Mouse (Mus musculus): ENCODE data around the gene Cars. TPM values are rescaled to one million over a fixed set of nuclear protein-coding genes. Genes with fewer than 3 reads are reported as not detected.
"Not testable (repeated sequence)": the region's sequence is repeated elsewhere in the genome, so short reads cannot be mapped to it uniquely, and the experiment has no call there.

Cars gene
- polyA plus RNA-seq, 1 experiment from 2014 or later = 72.4 TPM

GRCm38 (mm10) chr7:143544368-143544767, 55.5 kb downstream of the Cars start:
- H3K4me2 ChIP-seq = no peak overlapping the region
- H3K9me3 ChIP-seq (replicated peaks) = no peaks in the 10 kb centered on the region
- H3K4me1 ChIP-seq = peaks cover 54% of the 10 kb centered on the region
- peaks cover 16% of the 10 kb centered on the region for H3K36me3 ChIP-seq
- H3K27ac ChIP-seq (replicated peaks) = no peak overlapping the region
- no peak for ATAC-seq (ENCODE audit: low FRiP score)
- no peak overlapping the region for H3K4me3 ChIP-seq (replicated peaks)
- no peak overlapping the region for H3K9ac ChIP-seq (replicated peaks)
- no peaks in the 10 kb centered on the region for H3K27me3 ChIP-seq (replicated peaks)
- WGBS = 93% methylated on average over 2 of the region's 2 CpGs

DNA sequence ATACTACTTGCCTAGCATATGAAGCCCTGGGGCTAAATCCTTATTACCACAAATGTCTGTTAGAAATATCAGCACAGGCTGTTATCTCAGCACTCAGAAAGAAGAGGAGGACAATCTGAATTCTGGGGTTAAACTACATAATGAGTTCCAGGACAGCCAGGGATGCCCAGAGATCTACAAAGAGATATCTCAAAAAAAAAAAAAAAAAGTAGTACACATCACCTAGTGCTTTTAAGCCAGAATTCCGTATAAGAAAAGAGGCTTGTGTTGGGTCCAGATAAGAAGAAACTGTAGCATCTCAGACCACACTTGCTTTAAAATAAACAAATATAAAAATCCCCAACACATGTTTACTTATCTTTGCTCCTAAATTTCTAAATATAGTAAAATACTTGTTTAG, 61.2 kb downstream of the Cars start:
- Histone ChIP-seq H3K4me3 (replicated peaks) (no peak overlapping the region), H3K36me3 (peaks cover 62% of the 10 kb centered on the region), H3K27me3 (replicated peaks) (no peaks in the 10 kb centered on the region), H3K9ac (replicated peaks) (no peak overlapping the region), H3K4me1 (peaks cover 16% of the 10 kb centered on the region), H3K27ac (replicated peaks) (no peak overlapping the region), H3K9me3 (replicated peaks) (no peaks in the 10 kb centered on the region), H3K4me2 (no peak overlapping the region)
- ATAC-seq (ENCODE audit: low FRiP score) = no peak
- WGBS = 100% methylated on average over 1 of the region's 1 CpGs

DNA sequence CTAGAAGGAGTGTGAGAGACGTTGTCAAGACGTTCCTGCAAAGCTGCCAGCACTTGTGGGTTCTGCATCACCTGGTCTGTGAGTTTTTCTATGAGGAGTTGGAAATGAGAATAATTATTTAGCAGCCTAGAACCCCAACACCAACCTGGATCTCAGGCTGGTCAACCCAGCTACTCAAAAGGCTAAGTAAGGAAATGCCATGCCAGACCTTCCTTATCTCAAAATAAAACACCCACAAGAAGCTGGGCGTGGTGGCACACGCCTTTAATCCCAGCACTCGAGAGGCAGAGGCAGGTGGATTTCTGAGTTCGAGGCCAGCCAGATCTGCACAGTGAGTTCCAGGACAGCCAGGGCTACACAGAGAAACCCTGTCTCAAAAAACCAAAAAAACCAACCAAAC, 61.7 kb downstream of the Cars start:
- not testable (repeated sequence) for ATAC-seq (ENCODE audit: low FRiP score); H3K4me3 ChIP-seq (replicated peaks); H3K9ac ChIP-seq (replicated peaks); H3K27me3 ChIP-seq (replicated peaks); H3K4me2 ChIP-seq; H3K27ac ChIP-seq (replicated peaks); H3K9me3 ChIP-seq (replicated peaks)
- H3K36me3 ChIP-seq = peaks cover 67% of the 10 kb centered on the region
- whole genome bisulfite sequencing = 94% methylated on average over 6 of the region's 6 CpGs
- peaks cover 13% of the 10 kb centered on the region; the same call in 1 of the 2 replicates for H3K4me1 ChIP-seq

DNA sequence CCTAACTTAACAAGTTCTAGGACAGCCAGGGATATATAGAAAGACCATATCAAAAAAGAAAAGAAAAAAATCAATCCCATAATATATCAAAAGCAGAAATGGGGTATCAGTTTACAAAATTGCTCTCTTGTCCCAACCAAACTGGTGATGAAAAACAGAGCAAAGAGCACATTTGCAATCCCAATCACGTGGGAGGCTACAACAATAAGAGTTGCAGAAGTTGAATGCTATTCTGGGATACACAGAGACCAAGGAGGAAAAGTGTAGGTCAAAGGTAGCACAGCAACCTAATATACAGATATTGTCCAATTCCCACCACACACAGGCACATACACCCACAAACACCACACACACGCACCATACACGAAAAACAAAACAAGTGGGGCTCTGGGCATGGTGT, 63.6 kb downstream of the Cars start:
- 0 out of 2 replicates have a peak, but pooled peaks cover 3% of the 10 kb centered on the region for H3K4me1 ChIP-seq
- no peaks in the 10 kb centered on the region for H3K27me3 ChIP-seq (replicated peaks)
- no peak overlapping the region for H3K9ac ChIP-seq (replicated peaks)
- no peak overlapping the region for H3K4me3 ChIP-seq (replicated peaks)
- H3K36me3 ChIP-seq = peaks cover 84% of the 10 kb centered on the region
- no peak overlapping the region for H3K4me2 ChIP-seq
- WGBS = 95% methylated on average over 3 of the region's 3 CpGs
- no peak overlapping the region for H3K27ac ChIP-seq (replicated peaks)
- no peaks in the 10 kb centered on the region for H3K9me3 ChIP-seq (replicated peaks)
- ATAC-seq (ENCODE audit: low FRiP score) = no peak

DNA sequence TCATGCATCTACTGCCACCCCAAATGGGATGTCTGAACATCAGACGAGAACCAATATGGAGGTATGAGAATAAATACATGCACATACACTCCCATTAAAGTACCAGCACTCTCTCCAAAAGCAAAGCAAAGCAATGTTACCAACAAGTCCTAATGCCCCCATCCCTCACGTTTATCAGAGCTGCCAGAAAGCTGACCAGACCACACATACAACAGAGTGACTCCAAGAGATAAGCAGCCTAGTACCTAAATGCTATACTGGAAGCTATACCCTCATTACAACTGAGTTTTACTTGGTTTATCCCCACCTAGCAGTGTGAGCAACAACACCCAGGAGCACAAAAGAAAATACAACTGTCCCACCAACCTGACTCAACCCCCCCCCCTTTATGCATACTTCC, 66.6 kb downstream of the Cars start:
- WGBS = 90% methylated on average over 2 of the region's 2 CpGs
- Histone ChIP-seq H3K9ac (replicated peaks) (no peak overlapping the region), H3K4me3 (replicated peaks) (no peak overlapping the region), H3K4me1 (no peaks in the 10 kb centered on the region), H3K27ac (replicated peaks) (no peak overlapping the region), H3K36me3 (peaks cover 95% of the 10 kb centered on the region), H3K4me2 (no peak overlapping the region), H3K9me3 (replicated peaks) (no peaks in the 10 kb centered on the region), H3K27me3 (replicated peaks) (no peaks in the 10 kb centered on the region)
- no peak for ATAC-seq (ENCODE audit: low FRiP score)

GRCm38 (mm10) chr7:143532410-143532809, 67.5 kb downstream of the Cars start:
- H3K27me3 ChIP-seq (replicated peaks) = no peaks in the 10 kb centered on the region
- no peaks in the 10 kb centered on the region for H3K4me1 ChIP-seq
- H3K9ac ChIP-seq (replicated peaks) = no peak overlapping the region
- no peaks in the 10 kb centered on the region for H3K9me3 ChIP-seq (replicated peaks)
- no peak overlapping the region for H3K4me3 ChIP-seq (replicated peaks)
- no peak for ATAC-seq (ENCODE audit: low FRiP score)
- H3K4me2 ChIP-seq = no peak overlapping the region
- H3K27ac ChIP-seq (replicated peaks) = no peak overlapping the region
- peaks cover 95% of the 10 kb centered on the region for H3K36me3 ChIP-seq
- WGBS = 59% methylated on average over 1 of the region's 1 CpGs

GRCm38 (mm10) chr7:143519333-143519732, 80.6 kb downstream of the Cars start:
- H3K4me2 ChIP-seq = no peak overlapping the region
- H3K4me1 ChIP-seq = no peaks in the 10 kb centered on the region
- ATAC-seq (ENCODE audit: low FRiP score) = no peak
- no peak overlapping the region for H3K27ac ChIP-seq (replicated peaks)
- no peaks in the 10 kb centered on the region for H3K9me3 ChIP-seq (replicated peaks)
- no peak overlapping the region for H3K4me3 ChIP-seq (replicated peaks)
- peaks cover 95% of the 10 kb centered on the region for H3K36me3 ChIP-seq
- H3K9ac ChIP-seq (replicated peaks) = no peak overlapping the region
- 84% methylated on average over 4 of the region's 4 CpGs for WGBS
- H3K27me3 ChIP-seq (replicated peaks) = no peaks in the 10 kb centered on the region

GRCm38 (mm10) chr7:143514416-143514768, 85.5 kb downstream of the Cars start:
- H3K4me2 ChIP-seq = no peak overlapping the region
- no peak overlapping the region for H3K4me3 ChIP-seq (replicated peaks)
- no peak overlapping the region for H3K27ac ChIP-seq (replicated peaks)
- WGBS = 96% methylated on average over 4 of the region's 4 CpGs
- no peak overlapping the region for H3K9ac ChIP-seq (replicated peaks)
- no peak for ATAC-seq (ENCODE audit: low FRiP score)
- H3K36me3 ChIP-seq = peaks cover 75% of the 10 kb centered on the region
- no peaks in the 10 kb centered on the region for H3K27me3 ChIP-seq (replicated peaks)
- no peaks in the 10 kb centered on the region for H3K9me3 ChIP-seq (replicated peaks)
- no peaks in the 10 kb centered on the region for H3K4me1 ChIP-seq

DNA sequence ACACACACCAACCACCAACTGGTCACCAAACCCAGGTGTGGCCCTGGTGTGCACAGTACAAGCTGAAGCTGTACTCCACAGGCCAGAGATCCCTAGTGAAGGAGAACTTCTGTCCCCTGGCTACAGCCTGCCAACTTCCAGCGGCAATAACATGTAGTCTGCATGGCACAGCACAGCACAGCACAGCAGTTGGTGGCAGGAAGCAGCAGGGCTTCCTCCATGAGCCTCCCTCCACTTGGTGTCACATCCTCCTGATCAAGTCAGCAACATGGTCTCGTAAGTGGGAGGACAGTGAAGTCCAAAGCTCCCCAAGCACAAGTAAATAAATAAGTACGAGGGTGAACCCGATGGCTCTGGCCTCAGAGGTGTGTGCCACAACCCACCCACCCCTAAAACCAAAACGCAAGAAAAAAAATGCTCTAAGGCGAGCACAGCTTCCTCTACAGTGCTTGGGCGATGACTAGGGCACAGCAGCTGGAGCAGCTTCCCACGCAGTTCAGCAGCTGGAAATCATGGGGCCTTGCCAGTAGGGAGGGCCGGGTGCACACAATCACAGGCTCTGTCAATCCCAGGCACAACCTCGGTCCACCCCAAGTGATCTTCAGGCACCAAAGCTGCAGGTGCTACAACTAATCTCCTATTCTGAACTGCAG, 86.0 kb downstream of the Cars start:
- Histone ChIP-seq H3K4me2 (no peak overlapping the region), H3K27ac (replicated peaks) (no peak overlapping the region), H3K27me3 (replicated peaks) (no peaks in the 10 kb centered on the region), H3K4me3 (replicated peaks) (no peak overlapping the region), H3K4me1 (no peaks in the 10 kb centered on the region), H3K36me3 (peaks cover 70% of the 10 kb centered on the region), H3K9ac (replicated peaks) (no peak overlapping the region), H3K9me3 (replicated peaks) (no peaks in the 10 kb centered on the region)
- WGBS = 95% methylated on average over 10 of the region's 10 CpGs
- ATAC-seq (ENCODE audit: low FRiP score) = no peak

DNA sequence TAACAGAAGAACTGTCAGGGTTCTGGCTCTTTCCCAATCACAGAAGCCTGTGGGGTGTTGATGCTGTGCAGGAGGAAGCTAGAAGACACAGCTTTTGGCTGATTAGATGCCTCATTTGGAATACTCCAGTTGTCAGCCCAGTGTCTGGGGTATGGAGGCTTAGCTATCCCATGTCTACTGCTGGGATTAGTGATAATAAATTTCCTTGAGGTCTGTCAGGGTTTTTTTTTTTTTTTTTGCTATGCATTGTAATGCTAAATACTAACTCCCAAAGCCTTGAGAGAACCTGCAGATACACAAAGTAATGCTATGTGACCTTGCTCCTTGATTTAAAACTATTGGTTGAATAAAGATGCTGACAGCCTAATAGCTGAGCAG, 88.6 kb downstream of the Cars start:
- H3K4me3 ChIP-seq (replicated peaks) = no peak overlapping the region
- no peak for ATAC-seq (ENCODE audit: low FRiP score)

DNA sequence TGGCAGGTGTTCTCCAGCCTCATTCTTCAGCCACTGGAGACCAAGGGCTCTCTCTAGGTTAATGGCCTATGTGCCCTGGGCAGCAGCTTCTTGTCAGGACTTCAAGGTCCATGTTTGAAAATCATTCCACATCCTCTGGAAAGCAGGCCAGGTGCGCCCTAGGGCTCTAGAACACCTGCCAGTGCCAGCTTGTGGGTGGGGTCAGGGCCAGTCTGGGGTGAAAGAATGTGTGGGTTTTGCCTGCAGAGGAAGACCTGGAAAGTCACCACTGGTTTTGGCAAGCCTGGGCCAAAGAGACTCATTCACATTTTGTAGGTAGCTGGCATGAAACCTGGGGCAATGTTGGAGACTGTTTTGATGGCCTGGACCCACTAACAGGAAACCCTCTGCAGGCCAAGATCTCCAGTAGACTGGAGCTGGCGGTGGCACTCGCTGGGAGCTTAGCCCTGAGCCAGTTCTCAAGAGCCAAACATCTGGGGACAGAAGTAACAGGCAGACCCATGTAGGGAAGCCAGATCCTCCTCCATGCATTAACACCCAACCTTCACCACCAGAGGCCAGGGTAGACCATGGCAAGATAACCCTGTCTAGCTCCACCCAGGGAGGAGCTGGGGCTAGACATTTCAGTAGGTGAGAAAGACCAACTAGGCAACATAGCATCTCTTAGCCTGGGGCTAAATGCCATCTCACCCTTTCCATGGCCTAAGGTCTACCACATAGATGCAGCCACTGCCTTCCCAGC, 89.1 kb downstream of the Cars start:
- WGBS = 92% methylated on average over 3 of the region's 3 CpGs
- H3K27ac ChIP-seq (replicated peaks) = no peak overlapping the region
- no peak overlapping the region for H3K4me2 ChIP-seq
- H3K9me3 ChIP-seq (replicated peaks) = no peaks in the 10 kb centered on the region
- H3K27me3 ChIP-seq (replicated peaks) = 0 out of 2 replicates have a peak, but pooled peaks cover 2% of the 10 kb centered on the region
- H3K4me3 ChIP-seq (replicated peaks) = no peak overlapping the region
- H3K4me1 ChIP-seq = no peaks in the 10 kb centered on the region
- ATAC-seq (ENCODE audit: low FRiP score) = no peak
- no peak overlapping the region for H3K9ac ChIP-seq (replicated peaks)
- H3K36me3 ChIP-seq = peaks cover 40% of the 10 kb centered on the region

More for the DNA sequence above, 88.6 kb downstream of the Cars start:
- Histone ChIP-seq H3K9ac (replicated peaks) (no peak overlapping the region), H3K27me3 (replicated peaks) (0 out of 2 replicates have a peak, but pooled peaks cover 2% of the 10 kb centered on the region), H3K36me3 (peaks cover 45% of the 10 kb centered on the region), H3K4me2 (no peak overlapping the region), H3K4me1 (no peaks in the 10 kb centered on the region), H3K9me3 (replicated peaks) (no peaks in the 10 kb centered on the region), H3K27ac (replicated peaks) (no peak overlapping the region)

- no peak overlapping the region for H3K9ac ChIP-seq (replicated peaks)
- peaks cover 9% of the 10 kb centered on the region for H3K27me3 ChIP-seq (replicated peaks)
- no peaks in the 10 kb centered on the region for H3K4me1 ChIP-seq
- WGBS = 79% methylated on average over 1 of the region's 1 CpGs
- no peak overlapping the region for H3K4me3 ChIP-seq (replicated peaks)
- peaks cover 28% of the 10 kb centered on the region for H3K36me3 ChIP-seq
- H3K4me2 ChIP-seq = no peak overlapping the region
- H3K27ac ChIP-seq (replicated peaks) = no peak overlapping the region
- no peak for ATAC-seq (ENCODE audit: low FRiP score)
- H3K9me3 ChIP-seq (replicated peaks) = no peaks in the 10 kb centered on the region
These were observed 90.3 kb downstream of the Cars start for GRCm38 (mm10) chr7:143509566-143509965.
